Mouse (Mus musculus): ENCODE results near the gene Tmem121. TPM values are rescaled to one million over a fixed set of nuclear protein-coding genes. Genes with fewer than 3 reads are reported as not detected.
A peak's percentile ranks its signal among the peaks of the same experiment; 100 is the strongest.

Tmem121 gene
- polyA plus RNA-seq, 1 experiment from 2014 or later, result 6.9 TPM

DNA sequence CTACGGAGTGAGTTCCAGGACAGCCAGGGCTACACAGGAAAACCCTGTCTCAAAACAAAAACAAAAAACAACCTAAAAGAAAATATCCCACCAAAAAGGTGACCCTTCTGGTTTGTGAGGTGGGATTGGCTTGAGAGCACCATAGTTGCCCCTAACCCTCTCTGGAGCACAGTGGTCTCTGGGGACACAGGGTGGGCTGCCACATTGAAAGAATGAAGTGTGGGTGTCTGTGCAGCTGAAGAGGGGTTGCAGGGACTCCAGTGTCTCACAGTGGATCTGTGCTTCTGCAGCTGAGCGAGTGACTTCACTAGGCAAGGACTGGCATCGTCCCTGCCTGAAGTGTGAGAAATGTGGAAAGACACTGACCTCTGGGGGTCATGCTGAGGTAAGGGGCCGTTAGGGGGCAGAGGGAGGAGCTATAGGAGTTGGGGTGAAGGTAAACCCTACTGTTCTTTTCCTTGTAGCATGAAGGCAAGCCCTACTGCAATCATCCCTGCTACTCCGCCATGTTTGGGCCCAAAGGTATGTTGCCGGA lies 32.7 kb upstream of the Tmem121 start:
- Histone ChIP-seq H3K4me2 (ENCODE audit: low read length) (peak overlapping the region; percentile 90; the same call in 1 of the 2 replicates), H3K9me3 (replicated peaks; ENCODE audit: low read length) (no peaks in the 10 kb centered on the region), H3K4me1 (replicated peaks; ENCODE audit: insufficient read depth, low read length) (peaks cover 25% of the 10 kb centered on the region; the same call in 1 of the 2 replicates), H3K36me3 (ENCODE audit: insufficient read depth, low read length) (no peaks in the 10 kb centered on the region), H3K27ac (no peak overlapping the region), H3K9ac (ENCODE audit: low read depth, low read length) (no peak overlapping the region), H3K4me3 (replicated peaks; ENCODE audit: low read depth, low read length) (no peak overlapping the region), H3K27me3 (ENCODE audit: insufficient read depth, low read length) (no peaks in the 10 kb centered on the region)
- WGBS, result 84% methylated on average over 6 of the region's 6 CpGs
- no peak for TF ChIP-seq CTCF (IDR thresholded peaks at IDR 0.05; ENCODE audit: low read depth)
- ATAC-seq (replicated peaks; ENCODE audit: low FRiP score, low read depth), result no peak
- no peak for DNase-seq (ENCODE audit: low spot score)

DNA sequence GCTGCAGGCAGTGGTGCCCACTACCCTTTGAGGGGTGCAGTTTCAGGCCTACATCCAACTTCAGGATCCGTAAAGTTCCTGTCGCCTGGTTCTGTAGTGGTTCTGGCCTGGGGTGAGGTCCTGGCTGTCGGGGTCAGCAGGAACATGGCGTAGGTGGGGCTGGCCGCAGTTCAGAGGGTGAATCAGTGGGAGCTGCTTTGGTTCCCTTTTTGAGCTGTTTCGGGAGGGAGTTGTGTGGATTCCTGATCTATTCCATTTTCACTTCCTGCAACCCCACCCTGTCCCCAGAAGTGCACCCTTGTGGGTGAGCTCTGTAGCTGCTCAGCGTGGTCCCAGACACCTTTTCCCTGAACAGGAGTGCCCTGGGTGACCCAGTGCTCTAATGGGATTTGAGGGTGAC lies 31.8 kb upstream of the Tmem121 start:
- no peak overlapping the region for H3K4me2 ChIP-seq (ENCODE audit: low read length)
- TF ChIP-seq CTCF (IDR thresholded peaks at IDR 0.05; ENCODE audit: low read depth), result no peak
- H3K4me1 ChIP-seq (replicated peaks; ENCODE audit: insufficient read depth, low read length), result peaks cover 25% of the 10 kb centered on the region; the same call in 1 of the 2 replicates
- 92% methylated on average over 7 of the region's 7 CpGs for WGBS
- H3K9ac ChIP-seq (ENCODE audit: low read depth, low read length), result no peak overlapping the region
- no peak overlapping the region for H3K27ac ChIP-seq
- no peak overlapping the region for H3K4me3 ChIP-seq (replicated peaks; ENCODE audit: low read depth, low read length)
- no peaks in the 10 kb centered on the region for H3K36me3 ChIP-seq (ENCODE audit: insufficient read depth, low read length)
- no peaks in the 10 kb centered on the region for H3K27me3 ChIP-seq (ENCODE audit: insufficient read depth, low read length)
- ATAC-seq (replicated peaks; ENCODE audit: low FRiP score, low read depth) (no peak), DNase-seq (ENCODE audit: low spot score) (no peak)
- H3K9me3 ChIP-seq (replicated peaks; ENCODE audit: low read length), result no peaks in the 10 kb centered on the region

DNA sequence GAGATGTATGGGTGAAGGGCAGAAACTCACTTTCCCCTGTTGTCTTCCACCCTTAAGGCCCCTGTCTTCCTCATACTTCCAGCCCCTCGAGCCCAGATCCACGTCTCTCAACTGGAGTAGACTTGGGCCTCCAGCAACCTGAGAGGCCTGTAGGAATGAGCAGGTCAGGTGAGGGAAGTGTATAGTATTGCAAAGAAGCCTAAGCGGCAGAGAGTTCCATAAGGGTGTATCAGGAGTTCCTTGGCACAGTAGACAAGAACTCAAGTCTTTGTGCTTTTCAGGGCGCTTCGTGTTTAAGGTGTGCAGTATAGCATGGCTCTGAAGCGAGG lies 31.0 kb upstream of the Tmem121 start:
- no peaks in the 10 kb centered on the region for H3K27me3 ChIP-seq (ENCODE audit: insufficient read depth, low read length)
- H3K4me2 ChIP-seq (ENCODE audit: low read length), result peak overlapping the region; percentile 69
- peak overlapping the region; percentile 51 for H3K9ac ChIP-seq (ENCODE audit: low read depth, low read length)
- peak overlapping the region; percentile 34 for H3K4me3 ChIP-seq (replicated peaks; ENCODE audit: low read depth, low read length)
- peaks cover 25% of the 10 kb centered on the region; the same call in 1 of the 2 replicates for H3K4me1 ChIP-seq (replicated peaks; ENCODE audit: insufficient read depth, low read length)
- ATAC-seq (replicated peaks; ENCODE audit: low FRiP score, low read depth) (no peak), DNase-seq (ENCODE audit: low spot score) (no peak)
- no peaks in the 10 kb centered on the region for H3K9me3 ChIP-seq (replicated peaks; ENCODE audit: low read length)
- 61% methylated on average over 6 of the region's 6 CpGs for WGBS
- peak overlapping the region; percentile 88 for H3K27ac ChIP-seq
- TF ChIP-seq CTCF (IDR thresholded peaks at IDR 0.05; ENCODE audit: low read depth), result no peak
- no peaks in the 10 kb centered on the region for H3K36me3 ChIP-seq (ENCODE audit: insufficient read depth, low read length)

DNA sequence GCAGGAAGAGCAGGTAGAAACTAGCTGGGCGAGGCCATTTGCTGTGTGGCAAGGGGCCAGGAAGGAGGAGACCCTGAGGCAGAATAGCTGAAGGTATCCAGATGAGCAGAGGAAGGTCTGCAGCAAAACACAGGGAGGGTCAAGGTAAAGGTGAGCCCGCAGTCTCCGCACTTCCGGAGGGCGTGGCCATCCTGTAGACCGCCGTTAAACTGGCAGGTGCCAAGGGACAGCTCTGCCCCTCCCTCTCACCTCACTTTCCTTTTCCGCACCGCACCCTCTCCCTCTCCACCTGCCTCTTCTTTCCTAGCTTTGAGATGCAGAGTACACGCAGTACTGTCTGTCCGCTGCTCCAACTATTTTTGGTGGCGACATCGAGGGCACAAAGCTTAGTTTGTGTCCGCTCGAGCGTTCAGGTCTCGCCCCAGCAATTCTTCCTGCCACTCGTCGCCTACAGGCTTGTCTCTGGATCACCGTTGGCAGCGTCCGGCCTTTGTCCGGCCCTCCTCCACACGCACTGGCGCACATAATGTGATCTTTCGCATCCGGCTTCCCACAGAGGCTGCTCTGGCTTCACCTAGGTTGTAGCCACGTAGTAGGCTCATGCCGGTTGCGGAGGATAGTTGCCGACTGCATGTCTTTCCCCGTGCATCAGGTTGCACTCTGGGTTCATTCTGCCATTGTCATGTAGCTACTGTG lies 30.5 kb upstream of the Tmem121 start:
- Histone ChIP-seq H3K9me3 (replicated peaks; ENCODE audit: low read length) (no peaks in the 10 kb centered on the region), H3K36me3 (ENCODE audit: insufficient read depth, low read length) (no peaks in the 10 kb centered on the region), H3K27ac (peak overlapping the region; percentile 88), H3K4me1 (replicated peaks; ENCODE audit: insufficient read depth, low read length) (peaks cover 25% of the 10 kb centered on the region; the same call in 1 of the 2 replicates), H3K9ac (ENCODE audit: low read depth, low read length) (peak overlapping the region; percentile 51), H3K4me2 (ENCODE audit: low read length) (peak overlapping the region; percentile 69), H3K4me3 (replicated peaks; ENCODE audit: low read depth, low read length) (peak overlapping the region; percentile 34), H3K27me3 (ENCODE audit: insufficient read depth, low read length) (no peaks in the 10 kb centered on the region)
- no peak for TF ChIP-seq CTCF (IDR thresholded peaks at IDR 0.05; ENCODE audit: low read depth)
- peak; percentile 1; the same call in 1 of the 2 replicates for ATAC-seq (replicated peaks; ENCODE audit: low FRiP score, low read depth)
- DNase-seq (ENCODE audit: low spot score), result peak; percentile 81
- WGBS, result 4% methylated on average over 29 of the region's 32 CpGs

DNA sequence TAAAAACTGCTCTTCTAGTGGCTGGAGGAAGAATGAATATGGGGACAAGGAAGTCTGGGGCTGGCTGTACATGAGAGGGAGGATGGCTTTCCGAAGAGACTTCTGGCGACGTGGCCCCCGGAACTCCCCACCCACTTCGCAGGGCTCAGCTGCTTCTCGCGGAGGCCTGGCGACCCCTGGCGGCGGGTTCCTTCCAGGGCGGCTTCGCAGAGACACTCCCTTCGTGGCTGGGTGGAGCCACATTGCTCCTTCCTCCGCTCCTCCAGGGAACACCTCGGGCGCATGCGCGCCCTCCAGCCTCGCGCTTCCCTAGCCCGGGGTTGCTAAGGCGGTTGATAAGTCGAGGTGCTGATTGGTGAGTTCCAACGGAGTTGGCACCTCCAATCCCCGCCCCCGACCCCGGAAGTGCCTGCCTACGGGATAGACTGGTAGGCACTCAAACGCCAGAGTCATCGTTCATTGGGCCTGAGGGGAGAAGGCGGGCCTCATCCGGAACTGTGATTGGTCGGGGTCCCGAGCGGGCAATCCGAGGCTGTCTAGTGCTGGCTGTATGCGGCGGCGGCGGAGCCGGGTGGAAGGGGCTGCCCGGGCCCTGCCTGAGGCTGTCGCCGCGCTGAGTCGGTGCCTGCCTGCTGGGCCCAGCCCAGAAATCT lies 29.7 kb upstream of the Tmem121 start, which contains the start of gene Tedc1:
Tedc1 (plus strand) TSS at position 535 of the 653 bp plus-strand sequence.
- peak; percentile 100 for TF ChIP-seq CTCF (IDR thresholded peaks at IDR 0.05; ENCODE audit: low read depth)
- H3K9ac ChIP-seq (ENCODE audit: low read depth, low read length), result peak within 1 kb of the TSS; percentile 51
- H3K4me3 ChIP-seq (replicated peaks; ENCODE audit: low read depth, low read length), result peak within 1 kb of the TSS; percentile 40
- H3K27me3 ChIP-seq (ENCODE audit: insufficient read depth, low read length), result no peaks in the 10 kb centered on the region
- no peaks in the 10 kb centered on the region for H3K36me3 ChIP-seq (ENCODE audit: insufficient read depth, low read length)
- peak; percentile 100 for DNase-seq (ENCODE audit: low spot score)
- H3K4me2 ChIP-seq (ENCODE audit: low read length), result peak within 1 kb of the TSS; percentile 69
- peaks cover 25% of the 10 kb centered on the region; the same call in 1 of the 2 replicates for H3K4me1 ChIP-seq (replicated peaks; ENCODE audit: insufficient read depth, low read length)
- H3K27ac ChIP-seq, result peak within 1 kb of the TSS; percentile 88
- under 1% methylated on average over 46 of the region's 46 CpGs for WGBS
- H3K9me3 ChIP-seq (replicated peaks; ENCODE audit: low read length), result no peaks in the 10 kb centered on the region
- ATAC-seq (replicated peaks; ENCODE audit: low FRiP score, low read depth), result peak; percentile 96

DNA sequence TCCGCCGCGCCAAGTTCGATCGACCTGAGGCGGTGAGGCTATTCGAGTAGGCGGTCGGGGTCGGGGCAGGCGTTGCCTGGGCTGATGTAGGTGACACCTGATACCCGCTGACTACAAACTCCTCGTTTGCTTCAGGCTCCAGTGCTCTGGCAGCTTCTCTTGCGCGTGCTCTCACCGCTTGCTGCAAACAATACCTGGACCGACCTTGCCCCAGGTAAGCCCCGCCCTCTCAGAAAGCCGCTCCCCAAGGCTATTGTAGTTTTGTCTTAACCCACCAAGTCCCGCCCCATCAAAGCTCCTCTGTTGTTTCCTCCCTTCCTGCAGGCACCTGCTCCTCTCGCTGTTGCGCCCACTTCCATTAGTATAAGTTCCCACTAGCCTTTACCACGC lies 29.2 kb upstream of the Tmem121 start:
- H3K4me1 ChIP-seq (replicated peaks; ENCODE audit: insufficient read depth, low read length), result peaks cover 20% of the 10 kb centered on the region; the same call in 1 of the 2 replicates
- H3K27ac ChIP-seq, result peak overlapping the region; percentile 19; the same call in 1 of the 2 replicates
- peak overlapping the region; percentile 41; the same call in 1 of the 2 replicates for H3K9ac ChIP-seq (ENCODE audit: low read depth, low read length)
- no peaks in the 10 kb centered on the region for H3K9me3 ChIP-seq (replicated peaks; ENCODE audit: low read length)
- TF ChIP-seq CTCF (IDR thresholded peaks at IDR 0.05; ENCODE audit: low read depth), result no peak
- H3K27me3 ChIP-seq (ENCODE audit: insufficient read depth, low read length), result no peaks in the 10 kb centered on the region
- WGBS, result under 1% methylated on average over 23 of the region's 23 CpGs
- peak overlapping the region; percentile 40 for H3K4me3 ChIP-seq (replicated peaks; ENCODE audit: low read depth, low read length)
- no peak for DNase-seq (ENCODE audit: low spot score)
- ATAC-seq (replicated peaks; ENCODE audit: low FRiP score, low read depth), result no peak
- peak overlapping the region; percentile 64 for H3K4me2 ChIP-seq (ENCODE audit: low read length)
- H3K36me3 ChIP-seq (ENCODE audit: insufficient read depth, low read length), result no peaks in the 10 kb centered on the region

All from kidney, postnatal 0 days (tissue).